Mouse (Mus musculus) erythroblast, embryonic 14.5 days (primary cell): ENCODE measurements around the gene Oxct2a.

ENCODE experiments used
- GATA1 ChIP-seq: IDR thresholded peaks from 2 replicates; pipeline ENCODE4 v1.6.1; 2012; ENCODE audit warnings: low read length, inconsistent platforms, mixed read lengths
- TAL1 ChIP-seq: IDR thresholded peaks from 3 replicates; pipeline ENCODE4 v1.6.1; 2012; ENCODE audit warnings: low read length, inconsistent platforms, mixed read lengths

- TF ChIP-seq GATA1 (no peak), TAL1 (no peak)
These were observed 38.5 kb downstream of the Oxct2a start for GRCm38 (mm10) chr4:123284731-123285624.
